Mouse (Mus musculus): Measurements from ENCODE around the gene Lhx5. TPM values are rescaled to one million over a fixed set of nuclear protein-coding genes. Genes with fewer than 3 reads are reported as not detected.
A peak's percentile ranks its signal among the peaks of the same experiment; 100 is the strongest.

The Lhx5 gene
- polyA plus RNA-seq, 1 experiment from 2014 or later, result 0.03 TPM

DNA sequence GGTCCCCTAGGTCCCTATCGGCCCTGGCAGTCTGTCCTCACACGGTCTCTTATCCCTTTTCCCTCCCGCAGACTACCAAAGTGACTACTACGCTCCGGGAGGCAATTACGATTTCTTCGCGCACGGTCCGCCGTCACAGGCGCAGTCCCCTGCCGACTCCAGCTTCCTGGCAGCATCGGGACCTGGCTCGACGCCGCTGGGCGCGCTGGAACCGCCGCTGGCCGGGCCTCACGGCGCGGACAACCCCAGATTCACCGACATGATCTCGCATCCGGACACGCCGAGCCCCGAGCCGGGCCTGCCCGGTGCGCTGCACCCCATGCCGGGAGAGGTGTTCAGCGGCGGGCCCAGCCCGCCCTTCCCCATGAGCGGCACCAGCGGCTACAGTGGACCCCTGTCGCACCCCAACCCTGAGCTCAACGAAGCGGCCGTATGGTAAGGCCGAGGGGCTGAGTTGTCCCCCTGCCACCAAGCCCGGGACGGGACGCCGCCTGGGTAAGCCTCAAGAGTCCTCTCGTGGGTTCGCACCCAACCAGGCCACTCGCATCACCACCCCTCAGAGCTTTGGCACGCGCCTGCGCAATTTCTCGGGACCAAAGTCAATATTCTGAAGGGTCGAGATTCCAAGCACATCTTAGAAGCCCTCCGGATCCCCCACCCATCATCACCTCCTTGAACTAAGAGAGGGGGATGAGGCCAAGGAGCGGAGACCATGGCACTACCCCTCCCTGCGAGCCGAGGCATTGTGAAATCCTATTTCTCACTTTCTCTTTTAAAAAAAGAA, 8.6 kb downstream of the Lhx5 start:
- peaks cover 44% of the 10 kb centered on the region for H3K27me3 ChIP-seq
- ATAC-seq (no peak), DNase-seq (ENCODE audit: low read depth, low spot score) (no peak)
- POLR2A ChIA-PET, result no interaction called here
- TF ChIP-seq CTCF (IDR thresholded peaks at IDR 0.05), result no peak
- CTCF ChIA-PET, result interaction anchor here (0.7 to 1.1 kb wide), 3 partner anchors 11 to 249 kb away, joined by 3 to 6 read pairs (median 3); no protein-coding TSS in a partner anchor
- in situ Hi-C loops (cut with MboI; ENCODE audit: low pct_unique_long_range_greater_than_20kb), result loop anchor here (10.0 kb wide), 1 partner anchor 185 kb away; no protein-coding TSS in a partner anchor

DNA sequence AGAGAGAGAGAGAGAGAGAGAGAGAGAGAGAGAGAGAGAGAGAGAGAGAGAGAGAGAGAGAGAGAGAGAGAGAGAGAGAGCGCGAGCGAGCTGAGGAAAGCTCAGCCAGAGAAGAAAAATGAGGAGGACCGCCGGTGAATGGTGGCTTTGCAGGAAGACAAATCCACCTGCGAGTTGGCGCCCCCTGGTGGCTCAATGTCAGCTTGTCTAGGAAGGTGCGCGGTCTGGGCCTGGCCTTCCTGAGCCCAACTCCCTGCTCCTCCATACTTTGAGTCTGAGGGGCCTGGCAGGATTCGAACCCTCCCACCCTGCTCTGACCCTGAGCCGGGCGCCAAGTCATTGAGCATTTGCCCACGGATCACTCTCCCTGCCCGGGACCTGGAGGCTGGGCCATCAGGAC, 9.2 kb downstream of the Lhx5 start:
- peaks cover 40% of the 10 kb centered on the region for H3K27me3 ChIP-seq
- in situ Hi-C loops (cut with MboI; ENCODE audit: low pct_unique_long_range_greater_than_20kb), result loop anchor here (10.0 kb wide), 1 partner anchor 186 kb away; no protein-coding TSS in a partner anchor
- CTCF ChIA-PET, result interaction anchor here (0.7 to 1.1 kb wide), 3 partner anchors 10 to 250 kb away, joined by 3 to 6 read pairs (median 3); no protein-coding TSS in a partner anchor

GRCm38 (mm10) chr5:120447305-120447704, 15.8 kb downstream of the Lhx5 start:
- in situ Hi-C loops (cut with MboI; ENCODE audit: low pct_unique_long_range_greater_than_20kb), result loop anchor here (10.0 kb wide), 1 partner anchor 193 kb away; no protein-coding TSS in a partner anchor
- no peak for TF ChIP-seq CTCF (IDR thresholded peaks at IDR 0.05)
- DNase-seq (ENCODE audit: low read depth, low spot score), result no peak
- peaks cover 24% of the 10 kb centered on the region for H3K27me3 ChIP-seq
- ATAC-seq, result no peak
- POLR2A ChIA-PET, result interaction anchor here (1.4 kb wide), 1 partner anchor 10 kb away, joined by 3 read pairs; no protein-coding TSS in a partner anchor
- CTCF ChIA-PET, result interaction anchor here (1.2 kb wide), 1 partner anchor 11 kb away, joined by 3 read pairs; no protein-coding TSS in a partner anchor

More for the DNA sequence above, 9.2 kb downstream of the Lhx5 start:
- no peak for TF ChIP-seq CTCF (IDR thresholded peaks at IDR 0.05)
- peak; percentile 65 for ATAC-seq
- POLR2A ChIA-PET, result no interaction called here
- DNase-seq (ENCODE audit: low read depth, low spot score), result peak; percentile 28

GRCm38 (mm10) chr5:120454756-120455337, 23.3 kb downstream of the Lhx5 start:
- TF ChIP-seq CTCF (IDR thresholded peaks at IDR 0.05), result no peak
- ChIA-PET POLR2A (no interaction called here), CTCF (no interaction called here)
- peaks cover 24% of the 10 kb centered on the region for H3K27me3 ChIP-seq
- DNase-seq (ENCODE audit: low read depth, low spot score) (no peak), ATAC-seq (no peak)
- in situ Hi-C loops (cut with MboI; ENCODE audit: low pct_unique_long_range_greater_than_20kb), result no loop called here

- peaks cover 17% of the 10 kb centered on the region for H3K27me3 ChIP-seq
- no peak for DNase-seq (ENCODE audit: low read depth, low spot score)
- ChIA-PET POLR2A (no interaction called here), CTCF (no interaction called here)
- in situ Hi-C loops (cut with MboI; ENCODE audit: low pct_unique_long_range_greater_than_20kb), result no loop called here
- TF ChIP-seq CTCF (IDR thresholded peaks at IDR 0.05), result no peak
- no peak for ATAC-seq
Observed at GRCm38 (mm10) chr5:120456253-120456652, 24.8 kb downstream of the Lhx5 start.

DNA sequence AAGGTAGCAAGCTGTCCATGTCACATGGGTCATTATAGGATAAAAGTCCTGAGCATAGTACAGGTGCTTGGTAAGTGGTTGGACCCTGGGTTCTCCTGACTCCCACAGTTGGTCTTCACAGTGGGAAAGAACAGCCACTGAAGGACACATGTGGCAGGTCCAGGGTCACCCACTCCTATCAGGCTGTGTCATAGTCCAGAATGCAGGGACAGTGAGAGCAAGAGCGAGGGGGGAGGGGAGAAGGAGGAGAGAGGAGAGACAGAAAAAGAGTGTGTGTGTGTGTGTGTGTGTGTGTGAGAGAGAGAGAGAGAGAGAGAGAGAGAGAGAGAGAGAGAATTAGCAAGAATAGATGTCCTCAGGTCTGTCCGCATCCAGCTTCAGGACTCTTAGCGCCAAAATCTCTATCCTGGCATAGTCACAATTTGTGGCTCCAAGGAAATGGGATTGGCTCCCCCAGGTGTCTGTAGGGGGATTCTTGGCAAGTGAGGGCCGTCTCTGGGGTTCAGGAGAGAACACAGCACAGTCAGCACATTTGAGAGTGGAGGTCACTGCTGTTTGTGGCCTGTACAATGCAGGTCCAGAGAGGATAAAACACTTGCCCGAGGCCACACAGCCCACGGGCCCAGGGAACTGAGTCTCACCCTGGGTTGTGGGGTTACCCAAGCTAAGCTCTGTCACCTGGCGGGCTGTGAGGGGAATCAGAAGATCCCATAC, 25.5 kb downstream of the Lhx5 start:
- POLR2A ChIA-PET, result interaction anchor here (1.0 kb wide), 1 partner anchor 10 kb away, joined by 3 read pairs; no protein-coding TSS in a partner anchor
- ATAC-seq, result no peak
- peaks cover 15% of the 10 kb centered on the region for H3K27me3 ChIP-seq
- CTCF ChIA-PET, result interaction anchor here (1.9 kb wide), 1 partner anchor 10 kb away, joined by 7 read pairs; no protein-coding TSS in a partner anchor
- TF ChIP-seq CTCF (IDR thresholded peaks at IDR 0.05), result no peak
- in situ Hi-C loops (cut with MboI; ENCODE audit: low pct_unique_long_range_greater_than_20kb), result no loop called here
- DNase-seq (ENCODE audit: low read depth, low spot score), result no peak

GRCm38 (mm10) chr5:120457628-120458027, 26.1 kb downstream of the Lhx5 start:
- POLR2A ChIA-PET, result interaction anchor here (1.0 kb wide), 1 partner anchor 11 kb away, joined by 3 read pairs; no protein-coding TSS in a partner anchor
- in situ Hi-C loops (cut with MboI; ENCODE audit: low pct_unique_long_range_greater_than_20kb), result no loop called here
- CTCF ChIA-PET, result interaction anchor here (0.8 to 1.9 kb wide), 2 partner anchors 9 to 16 kb away, joined by 3 to 7 read pairs; no protein-coding TSS in a partner anchor
- DNase-seq (ENCODE audit: low read depth, low spot score) (no peak), ATAC-seq (peak; percentile 11)
- peak; percentile 83 for TF ChIP-seq CTCF (IDR thresholded peaks at IDR 0.05)
- H3K27me3 ChIP-seq, result peaks cover 15% of the 10 kb centered on the region

GRCm38 (mm10) chr5:120459133-120459532, 27.6 kb downstream of the Lhx5 start:
- ChIA-PET POLR2A (no interaction called here), CTCF (no interaction called here)
- peaks cover 11% of the 10 kb centered on the region for H3K27me3 ChIP-seq
- DNase-seq (ENCODE audit: low read depth, low spot score) (no peak), ATAC-seq (no peak)
- in situ Hi-C loops (cut with MboI; ENCODE audit: low pct_unique_long_range_greater_than_20kb), result no loop called here
- no peak for TF ChIP-seq CTCF (IDR thresholded peaks at IDR 0.05)

DNA sequence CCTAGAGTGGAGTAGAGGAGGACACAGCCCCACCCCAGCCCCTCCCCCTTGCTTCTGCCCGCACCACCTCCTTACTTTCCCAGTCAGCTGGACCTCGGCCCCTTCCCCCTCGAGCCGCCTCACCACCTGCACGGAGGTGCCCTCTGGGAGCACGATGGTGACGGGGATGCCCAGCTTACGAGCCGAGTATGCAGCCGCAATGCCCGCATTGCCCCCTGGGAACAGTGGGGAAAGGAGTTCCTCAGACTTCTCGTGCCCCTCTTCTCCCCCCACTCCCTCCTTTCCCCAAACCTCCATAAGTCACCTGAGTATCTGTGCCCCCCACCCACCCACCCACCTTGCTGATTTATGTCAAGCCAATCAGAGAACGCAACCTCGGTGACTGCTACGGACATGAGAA, 30.4 kb downstream of the Lhx5 start:
- no peak for ATAC-seq
- no peak for DNase-seq (ENCODE audit: low read depth, low spot score)
- H3K27me3 ChIP-seq, result no peaks in the 10 kb centered on the region
- no peak for TF ChIP-seq CTCF (IDR thresholded peaks at IDR 0.05)
- in situ Hi-C loops (cut with MboI; ENCODE audit: low pct_unique_long_range_greater_than_20kb), result no loop called here
- POLR2A ChIA-PET, result no interaction called here
- CTCF ChIA-PET, result no interaction called here

GRCm38 (mm10) chr5:120464321-120464720, 32.8 kb downstream of the Lhx5 start:
- ChIA-PET POLR2A (no interaction called here), CTCF (interaction anchor here (1.0 to 3.1 kb wide), 3 partner anchors 12 to 141 kb away, joined by 3 to 11 read pairs (median 3); partner anchors contain the start of gene Sds)
- in situ Hi-C loops (cut with MboI; ENCODE audit: low pct_unique_long_range_greater_than_20kb), result no loop called here
- DNase-seq (ENCODE audit: low read depth, low spot score) (no peak), ATAC-seq (no peak)
- no peaks in the 10 kb centered on the region for H3K27me3 ChIP-seq
- TF ChIP-seq CTCF (IDR thresholded peaks at IDR 0.05), result peak; percentile 61
